Mouse (Mus musculus) midbrain, embryonic 14.5 days (tissue): ENCODE results near the gene Osm. TPM values are rescaled to one million over a fixed set of nuclear protein-coding genes. Genes with fewer than 3 reads are reported as not detected.

ENCODE experiments used
- ATAC-seq: fragments of 200-750 bp; cut with Nextera tagmentation; 2 replicates; pipeline ENCODE4 v1.8.0; 2017; ENCODE audit warnings: moderate number of reproducible peaks, moderate library complexity; ENCODE audit not compliant: low FRiP score, low TSS enrichment
- DNase-seq: peaks from one replicate; pipeline ENCODE4 v3.0.0-alpha.2; 2015
- H3K27ac ChIP-seq: fragments of 300-500 bp; sonication (generic); replicated peaks from 2 replicates; pipeline ENCODE4 v1.5.1; 2014; ENCODE audit warnings: mild to moderate bottlenecking, low read depth, low read length, moderate library complexity
- H3K27me3 ChIP-seq: fragments of 300-500 bp; sonication (generic); 2 replicates; pipeline ENCODE4 v1.6.1; 2014; ENCODE audit warnings: low read length, control low read depth, mixed read lengths; ENCODE audit not compliant: control insufficient read depth, insufficient read depth
- H3K36me3 ChIP-seq: fragments of 300-500 bp; sonication (generic); 2 replicates; pipeline ENCODE4 v1.6.1; 2014; ENCODE audit warnings: low read length, control low read depth; ENCODE audit not compliant: control insufficient read depth, insufficient read depth
- H3K4me1 ChIP-seq: fragments of 300-500 bp; sonication (generic); 2 replicates; pipeline ENCODE4 v1.6.1; 2014; ENCODE audit warnings: mild to moderate bottlenecking, antibody characterized with exemption, low read length, control low read depth; ENCODE audit not compliant: control insufficient read depth, insufficient read depth
- H3K4me2 ChIP-seq: fragments of 300-500 bp; sonication (generic); 2 replicates; pipeline ENCODE4 v1.6.1; 2014; ENCODE audit warnings: mild to moderate bottlenecking, low read length, moderate library complexity
- H3K4me3 ChIP-seq: fragments of 300-500 bp; sonication (generic); replicated peaks from 2 replicates; pipeline ENCODE4 v1.5.1; 2014; ENCODE audit warnings: low read depth, low read length
- H3K9ac ChIP-seq: fragments of 300-500 bp; sonication (generic); replicated peaks from 2 replicates; pipeline ENCODE4 v1.6.1; 2014; ENCODE audit warnings: mild to moderate bottlenecking, low read length, moderate library complexity
- H3K9me3 ChIP-seq: fragments of 300-500 bp; sonication (generic); 2 replicates; pipeline ENCODE4 v1.6.1; 2016; ENCODE audit warnings: low read length, control low read depth, mixed read lengths; ENCODE audit not compliant: control insufficient read depth
- WGBS: fragments of 180-500 bp; shearing (Covaris S2); extraction: QIAGEN DNeasy Blood & Tissue Kit; methylation state at CpG from one replicate; pipeline ENCODE4 v1.1.7; 2014; 5-methylcytosine and 5-hydroxymethylcytosine counted together
- polyA plus RNA-seq: library from polyadenylated mRNA; unstranded; fragments of >200 nt; fragmentation: Nextera tagmentation; extraction: Ambion mirVana; gene quantifications from 2 replicates; pipeline ENCODE4 v1.2.1, GENCODE M21; 2014

Osm gene
- 0.12 TPM in 1 of 2 replicates, not detected in the other for polyA plus RNA-seq

DNA sequence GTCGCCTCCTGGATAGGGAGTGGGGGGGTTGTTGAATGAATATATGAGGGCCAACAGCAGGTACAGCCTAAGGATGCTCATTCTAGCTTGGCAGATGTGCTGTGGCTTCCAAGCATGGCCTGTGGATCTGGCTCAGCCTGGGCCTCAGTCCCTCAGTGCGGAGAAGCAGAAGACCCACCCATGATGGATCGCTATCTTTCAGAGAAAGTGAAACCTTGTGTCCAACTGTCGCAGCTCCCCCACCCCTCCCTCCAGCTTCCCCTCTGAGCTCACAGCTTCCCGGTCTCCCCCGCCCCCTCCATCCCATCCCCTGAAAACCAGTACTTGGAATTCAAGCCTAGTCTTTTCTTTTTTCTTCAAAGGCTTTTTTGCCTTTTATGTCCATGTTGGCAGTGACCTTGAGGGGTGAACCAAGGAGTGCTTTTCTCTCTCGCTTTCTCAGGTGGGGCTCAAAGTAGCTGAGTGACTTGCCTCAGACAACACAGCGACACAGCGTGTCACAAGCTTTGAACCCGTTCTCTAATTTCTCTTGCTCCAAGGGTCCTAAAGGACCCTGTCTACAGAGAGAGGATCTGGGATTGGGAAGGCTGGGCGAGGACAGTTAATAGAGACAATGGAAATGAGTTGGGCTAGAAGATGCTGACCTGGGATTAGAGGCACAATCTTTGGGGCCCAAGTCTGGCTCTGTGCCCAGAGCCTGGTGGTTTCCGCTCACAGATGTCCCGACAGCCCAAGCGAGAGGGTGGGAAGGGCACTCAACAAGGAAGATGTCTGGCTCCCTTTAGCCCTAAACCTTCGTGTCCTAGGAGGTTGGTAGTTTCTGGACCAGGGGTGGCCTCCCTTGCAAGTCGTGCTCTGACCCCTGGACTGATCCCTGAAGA lies at the start of gene Osm:
Osm (plus strand) TSS at position 756 of the 881 bp plus-strand sequence.
- H3K36me3 ChIP-seq: no peaks in the 10 kb centered on the region
- no peak within 1 kb of the TSS for H3K9ac ChIP-seq
- ATAC-seq (no peak), DNase-seq (no peak)
- H3K9me3 ChIP-seq: no peaks in the 10 kb centered on the region
- no peaks in the 10 kb centered on the region for H3K4me1 ChIP-seq
- H3K4me2 ChIP-seq: no peak within 1 kb of the TSS
- no peaks in the 10 kb centered on the region for H3K27me3 ChIP-seq
- 68% methylated on average over 16 of the region's 16 CpGs for WGBS
- H3K4me3 ChIP-seq: no peak within 1 kb of the TSS
- H3K27ac ChIP-seq: no peak within 1 kb of the TSS

DNA sequence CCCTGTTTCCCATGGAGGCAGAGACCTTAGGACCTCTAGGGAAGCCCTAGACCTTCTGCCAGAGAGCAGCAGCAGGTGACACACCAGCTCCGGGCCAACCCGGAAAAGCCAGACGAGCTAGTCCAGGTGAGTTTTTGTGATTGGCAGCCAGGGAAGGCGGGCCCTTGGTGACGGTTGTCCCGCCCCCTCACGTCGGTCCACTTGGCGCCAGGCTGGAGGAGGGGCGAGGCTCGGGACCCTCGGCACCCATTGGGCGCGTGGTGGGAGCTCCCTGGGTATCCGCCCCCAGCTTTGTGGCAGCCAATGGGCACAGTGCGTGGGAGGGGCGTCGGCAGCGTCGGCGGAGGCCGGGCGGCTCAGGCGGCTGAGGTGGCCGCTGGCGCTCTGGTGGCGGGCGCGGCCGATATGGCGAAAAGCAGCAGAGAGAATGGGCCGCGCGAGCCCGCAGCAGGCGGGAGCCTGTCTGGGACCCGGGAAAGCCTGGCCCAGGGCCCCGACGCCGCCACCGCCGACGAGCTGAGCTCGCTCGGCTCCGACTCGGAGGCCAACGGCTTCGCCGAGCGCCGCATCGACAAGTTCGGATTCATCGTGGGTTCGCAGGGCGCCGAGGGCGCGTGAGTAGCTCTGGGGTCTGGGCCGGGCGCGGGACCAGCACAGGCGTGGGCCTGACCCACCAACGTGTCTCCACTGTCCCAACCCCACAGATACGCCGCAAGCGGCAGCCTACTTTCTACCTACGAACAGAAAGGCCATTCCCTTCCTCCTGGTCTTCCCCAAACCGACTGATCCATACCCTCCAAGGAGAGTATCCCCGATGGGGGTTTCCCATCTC lies 49.5 kb upstream of the Osm start, which contains the start of gene Tbc1d10a:
Tbc1d10a (plus strand) TSS at position 304 of the 832 bp plus-strand sequence.
- peak; percentile 99 for DNase-seq
- Histone ChIP-seq H3K36me3 (peaks cover 16% of the 10 kb centered on the region), H3K4me1 (peaks cover 10% of the 10 kb centered on the region), H3K4me2 (peak within 1 kb of the TSS; percentile 88), H3K9me3 (no peaks in the 10 kb centered on the region), H3K27ac (peak within 1 kb of the TSS; percentile 57), H3K9ac (peak within 1 kb of the TSS; percentile 84), H3K27me3 (no peaks in the 10 kb centered on the region), H3K4me3 (peak within 1 kb of the TSS; percentile 84)
- peak; percentile 100 for ATAC-seq
- under 1% methylated on average over 71 of the region's 71 CpGs for WGBS

GRCm38 (mm10) chr11:4187318-4187700 lies 48.9 kb upstream of the Osm start:
- H3K4me1 ChIP-seq: peaks cover 10% of the 10 kb centered on the region
- peak overlapping the region; percentile 84 for H3K9ac ChIP-seq
- peak overlapping the region; percentile 88 for H3K4me2 ChIP-seq
- no peaks in the 10 kb centered on the region for H3K9me3 ChIP-seq
- no peaks in the 10 kb centered on the region for H3K27me3 ChIP-seq
- H3K36me3 ChIP-seq: peaks cover 10% of the 10 kb centered on the region
- peak; percentile 10 for DNase-seq
- H3K4me3 ChIP-seq: peak overlapping the region; percentile 84
- ATAC-seq: no peak
- 10% methylated on average over 9 of the region's 9 CpGs for WGBS
- H3K27ac ChIP-seq: no peak overlapping the region

DNA sequence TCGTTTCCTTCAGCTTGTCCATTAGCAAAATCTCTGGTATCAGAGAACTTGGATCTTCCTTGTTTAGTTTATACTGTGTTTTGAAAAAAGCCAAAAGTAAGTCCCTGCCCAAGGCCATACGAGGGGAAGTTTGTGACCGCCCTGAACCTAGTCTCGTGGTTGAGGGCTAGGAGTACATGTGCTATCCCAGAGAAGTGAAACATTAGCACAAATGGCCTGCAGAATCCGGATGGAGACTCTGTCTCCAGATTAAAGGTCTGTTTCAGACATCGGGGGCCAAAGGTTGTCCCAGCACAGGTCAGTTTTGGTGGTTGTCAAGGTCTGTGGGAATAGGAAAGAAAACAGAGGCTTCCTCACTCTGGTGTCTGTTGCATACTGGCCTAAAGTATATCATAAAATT lies 47.0 kb upstream of the Osm start:
- DNase-seq (no peak), ATAC-seq (no peak)
- no peaks in the 10 kb centered on the region for H3K9me3 ChIP-seq
- WGBS: 86% methylated on average over 6 of the region's 6 CpGs
- H3K4me2 ChIP-seq: no peak overlapping the region
- no peak overlapping the region for H3K27ac ChIP-seq
- no peaks in the 10 kb centered on the region for H3K27me3 ChIP-seq
- no peak overlapping the region for H3K9ac ChIP-seq
- 0 out of 2 replicates have a peak, but pooled peaks cover 3% of the 10 kb centered on the region for H3K36me3 ChIP-seq
- H3K4me3 ChIP-seq: no peak overlapping the region
- H3K4me1 ChIP-seq: peaks cover 10% of the 10 kb centered on the region

- 88% methylated on average over 3 of the region's 3 CpGs for WGBS
- Histone ChIP-seq H3K9ac (no peak overlapping the region), H3K4me1 (peaks cover 10% of the 10 kb centered on the region)
These were observed 45.5 kb upstream of the Osm start for GRCm38 (mm10) chr11:4190677-4191076.

GRCm38 (mm10) chr11:4192757-4193156 lies 43.5 kb upstream of the Osm start:
- no peak overlapping the region for H3K27ac ChIP-seq
- WGBS: 83% methylated on average over 3 of the region's 3 CpGs

More at GRCm38 (mm10) chr11:4190677-4191076, 45.5 kb upstream of the Osm start:
- Histone ChIP-seq H3K4me3 (no peak overlapping the region), H3K27ac (no peak overlapping the region), H3K27me3 (no peaks in the 10 kb centered on the region), H3K36me3 (0 out of 2 replicates have a peak, but pooled peaks cover 3% of the 10 kb centered on the region), H3K4me2 (no peak overlapping the region), H3K9me3 (no peaks in the 10 kb centered on the region)
- DNase-seq (no peak), ATAC-seq (no peak)

GRCm38 (mm10) chr11:4193420-4193819 lies 42.8 kb upstream of the Osm start:
- DNase-seq: no peak

More at GRCm38 (mm10) chr11:4192757-4193156, 43.5 kb upstream of the Osm start:
- no peak overlapping the region for H3K9ac ChIP-seq
- no peaks in the 10 kb centered on the region for H3K9me3 ChIP-seq
- H3K4me2 ChIP-seq: no peak overlapping the region
- H3K36me3 ChIP-seq: 0 out of 2 replicates have a peak, but pooled peaks cover 3% of the 10 kb centered on the region
- H3K4me1 ChIP-seq: peaks cover 2% of the 10 kb centered on the region
- DNase-seq (no peak), ATAC-seq (no peak)
- no peaks in the 10 kb centered on the region for H3K27me3 ChIP-seq
- no peak overlapping the region for H3K4me3 ChIP-seq

DNA sequence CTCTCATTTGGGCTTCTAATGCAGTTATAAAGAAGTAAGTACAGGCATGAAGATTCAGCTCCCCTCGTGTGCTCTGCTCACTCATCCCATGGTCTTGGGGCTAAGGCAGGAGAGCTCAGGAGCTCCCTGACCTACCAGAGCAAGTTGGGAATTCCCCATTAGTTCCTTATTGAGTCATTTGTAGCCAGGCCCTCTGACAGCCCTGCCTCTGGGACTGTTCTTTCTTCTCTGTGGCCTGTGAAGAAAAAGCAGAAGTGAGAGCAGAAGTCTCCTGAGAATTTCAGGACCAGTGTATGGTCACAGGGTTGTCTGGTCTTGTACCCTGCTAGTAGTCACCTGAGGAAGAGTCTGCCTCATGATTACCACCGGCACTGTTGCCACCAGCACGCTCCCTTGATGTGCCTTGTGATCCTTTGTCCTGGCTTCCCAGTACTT lies 40.6 kb upstream of the Osm start:
- no peaks in the 10 kb centered on the region for H3K9me3 ChIP-seq
- 86% methylated on average over 3 of the region's 3 CpGs for WGBS

More at GRCm38 (mm10) chr11:4193420-4193819, 42.8 kb upstream of the Osm start:
- no peak overlapping the region for H3K27ac ChIP-seq
- H3K36me3 ChIP-seq: 0 out of 2 replicates have a peak, but pooled peaks cover 3% of the 10 kb centered on the region
- no peak overlapping the region for H3K4me2 ChIP-seq
- H3K27me3 ChIP-seq: no peaks in the 10 kb centered on the region
- no peak overlapping the region for H3K9ac ChIP-seq
- no peak overlapping the region for H3K4me3 ChIP-seq
- ATAC-seq: no peak
- no peaks in the 10 kb centered on the region for H3K4me1 ChIP-seq
- H3K9me3 ChIP-seq: no peaks in the 10 kb centered on the region

More for the DNA sequence above, 40.6 kb upstream of the Osm start:
- H3K4me3 ChIP-seq: no peak overlapping the region
- H3K27ac ChIP-seq: no peak overlapping the region
- DNase-seq: no peak
- 0 out of 2 replicates have a peak, but pooled peaks cover 3% of the 10 kb centered on the region for H3K36me3 ChIP-seq
- H3K4me1 ChIP-seq: no peaks in the 10 kb centered on the region
- no peaks in the 10 kb centered on the region for H3K27me3 ChIP-seq
- H3K4me2 ChIP-seq: no peak overlapping the region
- no peak overlapping the region for H3K9ac ChIP-seq
- ATAC-seq: no peak
